ENCODE assay signal across 9 mouse cellular contexts in genomic region chr10:8884565-8884964, GRCm38 (mm10). TPM values are rescaled to one million over a fixed set of nuclear protein-coding genes. Genes with fewer than 3 reads are reported as not detected.
DNase-seq lines count a peak whose midpoint lies in the region; ATAC-seq and TF ChIP-seq lines count a peak whose summit lies in the region.
"Had no signal": no experiment of that assay in that cellular context is flagged by ENCODE, and none has a peak within 500 bp of the region (broad histone marks: within the 10 kb centered on the region; RNA-seq: fewer than 3 reads in every experiment).

No protein-coding gene starts in this region.

- TF ChIP-seq POLR2A in myocyte (IDR thresholded peaks at IDR 0.05; ENCODE audit: insufficient read length, low read depth): no peak

- no peaks in the 10 kb centered on the region for H3K36me3 ChIP-seq in forebrain, embryonic 10.5 days (replicated peaks)
- no peaks in the 10 kb centered on the region for H3K36me3 ChIP-seq in intestine, postnatal 0 days (ENCODE audit: control insufficient read depth, insufficient read depth)
- no peaks in the 10 kb centered on the region for H3K36me3 ChIP-seq in myocyte (ENCODE audit: control insufficient read depth, insufficient read depth)

- H3K9ac ChIP-seq in intestine, postnatal 0 days (ENCODE audit: low read depth, low read length): 0 out of 2 replicates have a peak overlapping the region, but pooled peaks have one; percentile 5

- peaks cover 58% of the 10 kb centered on the region for H3K27me3 ChIP-seq in forebrain, embryonic 10.5 days (ENCODE audit: poor library complexity, severe bottlenecking)
- no peaks in the 10 kb centered on the region for H3K27me3 ChIP-seq in intestine, postnatal 0 days (replicated peaks; ENCODE audit: control insufficient read depth, insufficient read depth, low read length)
- H3K27me3 ChIP-seq in myocyte (ENCODE audit: control insufficient read depth, insufficient read depth, insufficient read length): peaks cover 8% of the 10 kb centered on the region
- H3K27me3 ChIP-seq: Patski had no signal

- peaks cover 69% of the 10 kb centered on the region for H3K4me1 ChIP-seq in forebrain, embryonic 10.5 days
- no peaks in the 10 kb centered on the region for H3K4me1 ChIP-seq in intestine, postnatal 0 days (replicated peaks; ENCODE audit: control insufficient read depth, insufficient read depth, low read length)

- no peak for ATAC-seq in intestine, postnatal 0 days

- H3K4me2 ChIP-seq in intestine, postnatal 0 days (replicated peaks; ENCODE audit: low read depth): peak overlapping the region; percentile 81
- peak overlapping the region; percentile 37 for H3K4me2 ChIP-seq in myocyte (ENCODE audit: low read depth)

- no peak for DNase-seq in layer of hippocampus, adult 2 months (ENCODE audit: low spot score in 2 of 2)
- DNase-seq in layer of hippocampus, postnatal 25 days (ENCODE audit: extremely low spot score in 1 of 2, low spot score in 1 of 2): no peak
- no peak for DNase-seq in forebrain, embryonic 10.5 days (ENCODE audit: extremely low spot score, low spot score)
- no peak for DNase-seq in adrenal gland, adult (ENCODE audit: inconsistent age in 2 of 2, low spot score in 1 of 2)
- DNase-seq in layer of hippocampus, postnatal 36 days: no peak
- DNase-seq in left cerebral cortex, adult 11 months (ENCODE audit: low spot score): no peak

- H3K4me3 ChIP-seq in layer of hippocampus, adult 2 months: peak overlapping the region; percentile 60
- H3K4me3 ChIP-seq in forebrain, embryonic 10.5 days: peak overlapping the region; percentile 75
- H3K4me3 ChIP-seq in intestine, postnatal 0 days (ENCODE audit: low read depth, low read length): peak overlapping the region; percentile 89
- H3K4me3 ChIP-seq in myocyte: no peak overlapping the region

- H3K27ac ChIP-seq in layer of hippocampus, adult 2 months: peak overlapping the region; percentile 97; the same call in 1 of the 2 replicates
- H3K27ac ChIP-seq in forebrain, embryonic 10.5 days: no peak overlapping the region
- H3K27ac ChIP-seq in intestine, postnatal 0 days (ENCODE audit: low read depth, low read length): no peak overlapping the region

- no peaks in the 10 kb centered on the region for H3K79me2 ChIP-seq in myocyte (ENCODE audit: control insufficient read depth, insufficient read depth)

- no peak for TF ChIP-seq CTCF in layer of hippocampus, adult 2 months (conservative IDR thresholded peaks at IDR 0.05)
- TF ChIP-seq CTCF in intestine, postnatal 0 days (IDR thresholded peaks at IDR 0.05; ENCODE audit: low read depth): no peak

- no peak overlapping the region for H3ac ChIP-seq in myocyte (ENCODE audit: control insufficient read depth, insufficient read length)

- no peaks in the 10 kb centered on the region for H3K9me3 ChIP-seq in forebrain, embryonic 10.5 days
- no peaks in the 10 kb centered on the region for H3K9me3 ChIP-seq in intestine, postnatal 0 days (ENCODE audit: control insufficient read depth)

- 48% methylated on average over 5 of the region's 5 CpGs for WGBS in forebrain, embryonic 10.5 days
- WGBS in intestine, postnatal 0 days: 52% methylated on average over 5 of the region's 5 CpGs

TF ChIP-seq in myocyte, 11 proteins besides CTCF, POLR2A, EP300 and RAD21:
- no peak for TF ChIP-seq SRF (IDR thresholded peaks at IDR 0.05; ENCODE audit: control insufficient read depth, insufficient read length, low read depth)
- TF ChIP-seq REST (IDR thresholded peaks at IDR 0.05; ENCODE audit: insufficient read depth, insufficient read length): no peak
- TF ChIP-seq POLR2AphosphoS2 (IDR thresholded peaks at IDR 0.05; ENCODE audit: insufficient read length, low read depth): no peak
- no peak for TF ChIP-seq E2F4 (IDR thresholded peaks at IDR 0.05; ENCODE audit: insufficient read depth)
- TF ChIP-seq MYOG (IDR thresholded peaks at IDR 0.05; ENCODE audit: control insufficient read depth in 1 of 3, insufficient read depth in 1 of 3, insufficient read length in 2 of 3, low read depth in 2 of 3): no peak
- TF ChIP-seq TCF3 (IDR thresholded peaks at IDR 0.05; ENCODE audit: insufficient read length, low read depth): no peak
- no peak for TF ChIP-seq CEBPB (IDR thresholded peaks at IDR 0.05; ENCODE audit: insufficient read depth, poor library complexity, severe bottlenecking)
- TF ChIP-seq MYOD1 (IDR thresholded peaks at IDR 0.05; ENCODE audit: control insufficient read depth in 1 of 3, insufficient read length in 2 of 3, low read depth in 2 of 3): no peak
- TF ChIP-seq MAX (IDR thresholded peaks at IDR 0.05; ENCODE audit: low read depth): no peak
- TF ChIP-seq TCF12 (IDR thresholded peaks at IDR 0.05; ENCODE audit: insufficient read depth, poor library complexity, severe bottlenecking): no peak
- no peak for TF ChIP-seq USF1 (IDR thresholded peaks at IDR 0.05; ENCODE audit: low read depth)
TF ChIP-seq in myocyte: peak in this region for 0.

RNA-seq across cellular contexts. Expression of gene Sash1, which starts 1.3 kb away (rescaled TPM):
- 10 to 100 TPM; 75.7 to 86.0 TPM for total RNA-seq in layer of hippocampus, adult 2 months (2021)
- total RNA-seq in layer of hippocampus, postnatal 25 days (2021): 10 to 100 TPM; 76.8 to 79.4 TPM
- 2.6 and 2.8 TPM in 2 replicates for polyA plus RNA-seq in forebrain, embryonic 10.5 days (2016; fragmentation: Nextera tagmentation; extraction: Ambion mirVana)
- polyA plus RNA-seq in intestine, postnatal 0 days (2015; fragmentation: Nextera tagmentation; extraction: Ambion mirVana): 2.8 and 5.1 TPM in 2 replicates
- polyA plus RNA-seq in myocyte (2012; fragmentation: generic; extraction: Trizol): 1.9 TPM
- total RNA-seq in layer of hippocampus, postnatal 36 days (2021): 10 to 100 TPM; 79.8 to 81.5 TPM
